Mouse (Mus musculus): ENCODE measurements around the gene Itih3. TPM values are rescaled to one million over a fixed set of nuclear protein-coding genes. Genes with fewer than 3 reads are reported as not detected.

Itih3 gene
- polyA plus RNA-seq, 1 experiment, result 0.19 TPM

DNA sequence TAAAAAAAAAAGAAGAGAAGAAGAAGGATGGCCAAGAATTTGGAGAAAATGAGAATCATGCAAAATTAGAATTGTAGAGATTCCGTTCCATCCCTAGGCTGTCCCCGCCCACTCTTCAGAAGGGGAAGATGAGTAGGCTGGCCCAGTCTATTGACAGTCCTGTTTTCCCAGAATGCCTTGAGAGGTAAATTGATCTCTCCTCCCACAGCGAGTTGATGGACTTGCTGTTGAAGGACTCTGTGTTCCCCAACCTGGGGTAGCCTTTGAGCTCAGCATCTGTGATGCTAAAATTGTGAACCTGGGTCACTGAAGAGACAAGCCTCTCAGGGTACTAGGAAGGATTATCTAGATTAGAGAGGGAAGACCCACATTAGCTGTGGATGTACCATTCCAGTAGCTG, 1.9 kb upstream of the Itih3 start:
- H3K4me3 ChIP-seq (ENCODE audit: control insufficient read depth, insufficient read depth, low read length), result no peak overlapping the region
- no peak overlapping the region for H3K27ac ChIP-seq (ENCODE audit: control insufficient read depth, insufficient read depth, low read length)
- no peaks in the 10 kb centered on the region for H3K27me3 ChIP-seq (ENCODE audit: control insufficient read depth, insufficient read depth, low read length)
- no peaks in the 10 kb centered on the region for H3K4me1 ChIP-seq (replicated peaks; ENCODE audit: control insufficient read depth, insufficient read depth, low read length)
- DNase-seq, result no peak
- TF ChIP-seq CTCF (IDR thresholded peaks at IDR 0.05; ENCODE audit: borderline replicate concordance, control insufficient read depth, extremely low read depth, insufficient read depth, low read length, poor library complexity), result no peak
- no peak for TF ChIP-seq POLR2A (IDR thresholded peaks at IDR 0.05; ENCODE audit: control insufficient read depth, extremely low read depth, insufficient read depth, low read length, poor library complexity)
- H3K36me3 ChIP-seq (ENCODE audit: control insufficient read depth, insufficient read depth, low read length), result no peaks in the 10 kb centered on the region
- 95% methylated on average over 3 of the region's 3 CpGs for WGBS

GRCm38 (mm10) chr14:30922053-30922670, 1.4 kb downstream of the Itih3 start:
- Histone ChIP-seq H3K36me3 (ENCODE audit: control insufficient read depth, insufficient read depth, low read length) (no peaks in the 10 kb centered on the region), H3K27me3 (ENCODE audit: control insufficient read depth, insufficient read depth, low read length) (no peaks in the 10 kb centered on the region), H3K27ac (ENCODE audit: control insufficient read depth, insufficient read depth, low read length) (no peak overlapping the region), H3K4me1 (replicated peaks; ENCODE audit: control insufficient read depth, insufficient read depth, low read length) (no peaks in the 10 kb centered on the region), H3K4me3 (ENCODE audit: control insufficient read depth, insufficient read depth, low read length) (no peak overlapping the region)
- DNase-seq, result no peak
- 83% methylated on average over 8 of the region's 8 CpGs for WGBS
- TF ChIP-seq CTCF (IDR thresholded peaks at IDR 0.05; ENCODE audit: borderline replicate concordance, control insufficient read depth, extremely low read depth, insufficient read depth, low read length, poor library complexity) (no peak), POLR2A (IDR thresholded peaks at IDR 0.05; ENCODE audit: control insufficient read depth, extremely low read depth, insufficient read depth, low read length, poor library complexity) (no peak)

GRCm38 (mm10) chr14:30916516-30916915, 7.0 kb downstream of the Itih3 start:
- H3K27ac ChIP-seq (ENCODE audit: control insufficient read depth, insufficient read depth, low read length), result no peak overlapping the region
- H3K27me3 ChIP-seq (ENCODE audit: control insufficient read depth, insufficient read depth, low read length), result no peaks in the 10 kb centered on the region
- no peak for TF ChIP-seq POLR2A (IDR thresholded peaks at IDR 0.05; ENCODE audit: control insufficient read depth, extremely low read depth, insufficient read depth, low read length, poor library complexity)
- no peak for TF ChIP-seq CTCF (IDR thresholded peaks at IDR 0.05; ENCODE audit: borderline replicate concordance, control insufficient read depth, extremely low read depth, insufficient read depth, low read length, poor library complexity)
- H3K4me1 ChIP-seq (replicated peaks; ENCODE audit: control insufficient read depth, insufficient read depth, low read length), result no peaks in the 10 kb centered on the region
- no peak overlapping the region for H3K4me3 ChIP-seq (ENCODE audit: control insufficient read depth, insufficient read depth, low read length)
- H3K36me3 ChIP-seq (ENCODE audit: control insufficient read depth, insufficient read depth, low read length), result no peaks in the 10 kb centered on the region
- WGBS, result 92% methylated on average over 1 of the region's 1 CpGs
- no peak for DNase-seq

GRCm38 (mm10) chr14:30913404-30913803, 10.2 kb downstream of the Itih3 start:
- no peaks in the 10 kb centered on the region for H3K4me1 ChIP-seq (replicated peaks; ENCODE audit: control insufficient read depth, insufficient read depth, low read length)
- 89% methylated on average over 5 of the region's 5 CpGs for WGBS
- H3K27me3 ChIP-seq (ENCODE audit: control insufficient read depth, insufficient read depth, low read length), result no peaks in the 10 kb centered on the region
- H3K27ac ChIP-seq (ENCODE audit: control insufficient read depth, insufficient read depth, low read length), result no peak overlapping the region
- H3K36me3 ChIP-seq (ENCODE audit: control insufficient read depth, insufficient read depth, low read length), result no peaks in the 10 kb centered on the region
- TF ChIP-seq CTCF (IDR thresholded peaks at IDR 0.05; ENCODE audit: borderline replicate concordance, control insufficient read depth, extremely low read depth, insufficient read depth, low read length, poor library complexity), result no peak
- TF ChIP-seq POLR2A (IDR thresholded peaks at IDR 0.05; ENCODE audit: control insufficient read depth, extremely low read depth, insufficient read depth, low read length, poor library complexity), result no peak
- DNase-seq, result no peak
- H3K4me3 ChIP-seq (ENCODE audit: control insufficient read depth, insufficient read depth, low read length), result no peak overlapping the region

GRCm38 (mm10) chr14:30912641-30913040, 10.9 kb downstream of the Itih3 start:
- DNase-seq, result no peak
- TF ChIP-seq CTCF (IDR thresholded peaks at IDR 0.05; ENCODE audit: borderline replicate concordance, control insufficient read depth, extremely low read depth, insufficient read depth, low read length, poor library complexity), result no peak
- no peak for TF ChIP-seq POLR2A (IDR thresholded peaks at IDR 0.05; ENCODE audit: control insufficient read depth, extremely low read depth, insufficient read depth, low read length, poor library complexity)
- H3K36me3 ChIP-seq (ENCODE audit: control insufficient read depth, insufficient read depth, low read length), result no peaks in the 10 kb centered on the region
- no peak overlapping the region for H3K4me3 ChIP-seq (ENCODE audit: control insufficient read depth, insufficient read depth, low read length)
- no peaks in the 10 kb centered on the region for H3K4me1 ChIP-seq (replicated peaks; ENCODE audit: control insufficient read depth, insufficient read depth, low read length)
- no peaks in the 10 kb centered on the region for H3K27me3 ChIP-seq (ENCODE audit: control insufficient read depth, insufficient read depth, low read length)
- H3K27ac ChIP-seq (ENCODE audit: control insufficient read depth, insufficient read depth, low read length), result no peak overlapping the region
- 92% methylated on average over 8 of the region's 8 CpGs for WGBS

- Histone ChIP-seq H3K27ac (ENCODE audit: control insufficient read depth, insufficient read depth, low read length) (no peak overlapping the region), H3K27me3 (ENCODE audit: control insufficient read depth, insufficient read depth, low read length) (no peaks in the 10 kb centered on the region), H3K36me3 (ENCODE audit: control insufficient read depth, insufficient read depth, low read length) (no peaks in the 10 kb centered on the region), H3K4me1 (replicated peaks; ENCODE audit: control insufficient read depth, insufficient read depth, low read length) (no peaks in the 10 kb centered on the region), H3K4me3 (ENCODE audit: control insufficient read depth, insufficient read depth, low read length) (no peak overlapping the region)
- TF ChIP-seq POLR2A (IDR thresholded peaks at IDR 0.05; ENCODE audit: control insufficient read depth, extremely low read depth, insufficient read depth, low read length, poor library complexity), result no peak
- TF ChIP-seq CTCF (IDR thresholded peaks at IDR 0.05; ENCODE audit: borderline replicate concordance, control insufficient read depth, extremely low read depth, insufficient read depth, low read length, poor library complexity), result no peak
- no peak for DNase-seq
- 92% methylated on average over 8 of the region's 8 CpGs for WGBS
Measured at GRCm38 (mm10) chr14:30911141-30911540, 12.4 kb downstream of the Itih3 start.

DNA sequence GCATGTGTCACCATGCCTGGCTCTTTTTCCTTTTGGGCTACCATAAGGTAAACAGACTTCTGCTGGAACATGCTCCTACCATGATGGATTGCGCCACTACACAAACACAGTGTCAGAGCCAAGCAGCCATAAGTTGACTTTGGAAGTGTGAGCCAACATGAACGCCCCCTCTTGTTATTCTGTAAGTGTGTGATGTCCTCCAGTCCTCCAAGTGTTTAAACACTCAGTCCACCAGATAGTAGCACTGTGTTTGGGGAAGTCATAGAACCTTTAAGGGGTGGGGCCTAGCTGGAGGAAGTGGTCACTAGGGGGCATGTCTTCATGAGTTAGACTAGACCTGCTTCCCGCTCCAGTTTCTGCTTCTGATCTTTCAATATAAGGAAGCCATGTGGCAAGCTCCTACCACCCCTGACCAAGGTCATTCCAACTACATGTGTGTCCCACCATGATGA, 15.7 kb downstream of the Itih3 start:
- Histone ChIP-seq H3K4me3 (ENCODE audit: control insufficient read depth, insufficient read depth, low read length) (no peak overlapping the region), H3K4me1 (replicated peaks; ENCODE audit: control insufficient read depth, insufficient read depth, low read length) (no peaks in the 10 kb centered on the region), H3K27me3 (ENCODE audit: control insufficient read depth, insufficient read depth, low read length) (no peaks in the 10 kb centered on the region), H3K36me3 (ENCODE audit: control insufficient read depth, insufficient read depth, low read length) (no peaks in the 10 kb centered on the region), H3K27ac (ENCODE audit: control insufficient read depth, insufficient read depth, low read length) (no peak overlapping the region)
- no peak for DNase-seq
- no peak for TF ChIP-seq POLR2A (IDR thresholded peaks at IDR 0.05; ENCODE audit: control insufficient read depth, extremely low read depth, insufficient read depth, low read length, poor library complexity)
- TF ChIP-seq CTCF (IDR thresholded peaks at IDR 0.05; ENCODE audit: borderline replicate concordance, control insufficient read depth, extremely low read depth, insufficient read depth, low read length, poor library complexity), result no peak
- WGBS, result 84% methylated on average over 3 of the region's 3 CpGs
